In genomic region chr14:30695609-30696008, GRCm38 (mm10) we compare ENCODE assay signal across 7 mouse cellular contexts. TPM values are rescaled to one million over a fixed set of nuclear protein-coding genes. Genes with fewer than 3 reads are reported as not detected.
DNase-seq lines count a peak whose midpoint lies in the region; ATAC-seq and TF ChIP-seq lines count a peak whose summit lies in the region.

No protein-coding gene starts in this region.

- no peak for ATAC-seq in midbrain, postnatal 0 days (ENCODE audit: low FRiP score)
- no peak for ATAC-seq in midbrain, embryonic 11.5 days (ENCODE audit: low FRiP score)
- ATAC-seq in neural tube, embryonic 15.5 days (ENCODE audit: low FRiP score): no peak

- peaks cover 8% of the 10 kb centered on the region; the same call in 1 of the 2 replicates for H3K36me3 ChIP-seq in midbrain, postnatal 0 days (ENCODE audit: insufficient read depth, low read length)
- H3K36me3 ChIP-seq in midbrain, embryonic 11.5 days (ENCODE audit: control insufficient read depth, insufficient read depth, low read length): no peaks in the 10 kb centered on the region
- H3K36me3 ChIP-seq in neural tube, embryonic 15.5 days: peaks cover 4% of the 10 kb centered on the region

- DNase-seq in midbrain, postnatal 0 days (ENCODE audit: low spot score): peak; percentile 81
- DNase-seq in midbrain, embryonic 11.5 days (ENCODE audit: low spot score, missing footprints): no peak
- peak; percentile 80 for DNase-seq in cerebellum, adult 11 months
- DNase-seq in gastrocnemius, postnatal 25 days: peak; percentile 60
- DNase-seq in layer of hippocampus, postnatal 10 days (ENCODE audit: low spot score in 2 of 2): peak; percentile 73
- no peak for DNase-seq in thymus, postnatal 0 days (ENCODE audit: low spot score)

- H3K4me3 ChIP-seq in midbrain, postnatal 0 days (ENCODE audit: low read depth, low read length): no peak overlapping the region
- no peak overlapping the region for H3K4me3 ChIP-seq in midbrain, embryonic 11.5 days (ENCODE audit: low read depth, low read length)
- no peak overlapping the region for H3K4me3 ChIP-seq in neural tube, embryonic 15.5 days (replicated peaks)

- TF ChIP-seq CTCF in midbrain, postnatal 0 days (IDR thresholded peaks at IDR 0.05): peak; percentile 40

- H3K4me2 ChIP-seq in midbrain, postnatal 0 days (ENCODE audit: low read depth, low read length, poor library complexity, severe bottlenecking): no peak overlapping the region
- H3K4me2 ChIP-seq in midbrain, embryonic 11.5 days: no peak overlapping the region
- no peak overlapping the region for H3K4me2 ChIP-seq in neural tube, embryonic 15.5 days

- H3K27me3 ChIP-seq in midbrain, postnatal 0 days (ENCODE audit: insufficient read depth, low read length): no peaks in the 10 kb centered on the region
- H3K27me3 ChIP-seq in midbrain, embryonic 11.5 days (ENCODE audit: control insufficient read depth, insufficient read depth, low read length): no peaks in the 10 kb centered on the region
- no peaks in the 10 kb centered on the region for H3K27me3 ChIP-seq in neural tube, embryonic 15.5 days (replicated peaks)

- WGBS in midbrain, postnatal 0 days: 42% methylated on average over 4 of the region's 4 CpGs
- WGBS in midbrain, embryonic 11.5 days: 89% methylated on average over 4 of the region's 4 CpGs
- 45% methylated on average over 4 of the region's 4 CpGs for WGBS in neural tube, embryonic 15.5 days

- H3K9ac ChIP-seq in midbrain, postnatal 0 days (replicated peaks; ENCODE audit: low read length, poor library complexity, severe bottlenecking): no peak overlapping the region
- H3K9ac ChIP-seq in midbrain, embryonic 11.5 days (ENCODE audit: low read length): no peak overlapping the region
- no peak overlapping the region for H3K9ac ChIP-seq in neural tube, embryonic 15.5 days (replicated peaks)

- H3K9me3 ChIP-seq in midbrain, postnatal 0 days (ENCODE audit: low read length): no peaks in the 10 kb centered on the region
- no peaks in the 10 kb centered on the region for H3K9me3 ChIP-seq in midbrain, embryonic 11.5 days (ENCODE audit: control insufficient read depth, low read length)
- no peaks in the 10 kb centered on the region for H3K9me3 ChIP-seq in neural tube, embryonic 15.5 days (replicated peaks)

- no peak overlapping the region for H3K27ac ChIP-seq in midbrain, postnatal 0 days (ENCODE audit: low read depth, low read length)
- H3K27ac ChIP-seq in midbrain, embryonic 11.5 days (ENCODE audit: low read depth, low read length): no peak overlapping the region
- H3K27ac ChIP-seq in neural tube, embryonic 15.5 days (replicated peaks): peak overlapping the region; percentile 28; the same call in 1 of the 2 replicates

- peaks cover 15% of the 10 kb centered on the region; the same call in 1 of the 2 replicates for H3K4me1 ChIP-seq in midbrain, postnatal 0 days (ENCODE audit: insufficient read depth, low read length)
- H3K4me1 ChIP-seq in midbrain, embryonic 11.5 days (ENCODE audit: control insufficient read depth, insufficient read depth, low read length): peaks cover 3% of the 10 kb centered on the region; the same call in 1 of the 2 replicates
- H3K4me1 ChIP-seq in neural tube, embryonic 15.5 days: peaks cover 17% of the 10 kb centered on the region; the same call in 1 of the 2 replicates

RNA-seq across cellular contexts. Expression of gene Sfmbt1, which starts 19.0 kb away (rescaled TPM):
- total RNA-seq in midbrain, postnatal 0 days (2014; rRNA removed): 9.2 and 13.7 TPM in 2 replicates
- 14.0 and 16.2 TPM in 2 replicates for polyA plus RNA-seq in midbrain, postnatal 0 days (2015; fragmentation: Nextera tagmentation; extraction: Ambion mirVana)
- 22.0 and 24.5 TPM in 2 replicates for polyA plus RNA-seq in midbrain, embryonic 11.5 days (2014; fragmentation: Nextera tagmentation; extraction: Ambion mirVana)
- total RNA-seq in gastrocnemius, postnatal 25 days (2021): 1 to 10 TPM; 7.6 to 7.9 TPM
- 10 to 100 TPM; 22.8 to 25.2 TPM for total RNA-seq in layer of hippocampus, postnatal 10 days (2021)
- polyA plus RNA-seq in neural tube, embryonic 15.5 days (2015; fragmentation: Nextera tagmentation; extraction: Ambion mirVana): 13.7 and 16.0 TPM in 2 replicates
- polyA plus RNA-seq in thymus, postnatal 0 days (2015; fragmentation: Nextera tagmentation; extraction: Ambion mirVana): 18.0 and 18.4 TPM in 2 replicates

RNA-seq across cellular contexts. Expression of gene Rft1, which starts 41.4 kb away (rescaled TPM):
- 12.3 and 12.6 TPM in 2 replicates for total RNA-seq in midbrain, postnatal 0 days (2014; rRNA removed)
- 9.6 TPM in 2 replicates for polyA plus RNA-seq in midbrain, postnatal 0 days (2015; fragmentation: Nextera tagmentation; extraction: Ambion mirVana)
- 11.0 and 12.3 TPM in 2 replicates for polyA plus RNA-seq in midbrain, embryonic 11.5 days (2014; fragmentation: Nextera tagmentation; extraction: Ambion mirVana)
- total RNA-seq in gastrocnemius, postnatal 25 days (2021): 1 to 10 TPM; 4.4 TPM
- 10 to 100 TPM; 10.2 to 11.2 TPM for total RNA-seq in layer of hippocampus, postnatal 10 days (2021)
- 9.0 and 9.6 TPM in 2 replicates for polyA plus RNA-seq in neural tube, embryonic 15.5 days (2015; fragmentation: Nextera tagmentation; extraction: Ambion mirVana)
- polyA plus RNA-seq in thymus, postnatal 0 days (2015; fragmentation: Nextera tagmentation; extraction: Ambion mirVana): 10.5 and 12.0 TPM in 2 replicates

Comparison
In these comparisons a context has a peak if more than half of its experiments do, and no peak if none do; other contexts are left out.
1. DNase-seq: peak in midbrain, postnatal 0 days (single experiment), cerebellum, adult 11 months (single experiment), gastrocnemius, postnatal 25 days (single experiment) and layer of hippocampus, postnatal 10 days (2 of 2); none in midbrain, embryonic 11.5 days (single experiment) and thymus, postnatal 0 days (single experiment).